Mouse (Mus musculus): ENCODE results near the gene Olfr878. TPM values are rescaled to one million over a fixed set of nuclear protein-coding genes. Genes with fewer than 3 reads are reported as not detected.

Olfr878 gene
- polyA plus RNA-seq (2014; fragmentation: Nextera tagmentation; extraction: Ambion mirVana) = not detected in 2 replicates

DNA sequence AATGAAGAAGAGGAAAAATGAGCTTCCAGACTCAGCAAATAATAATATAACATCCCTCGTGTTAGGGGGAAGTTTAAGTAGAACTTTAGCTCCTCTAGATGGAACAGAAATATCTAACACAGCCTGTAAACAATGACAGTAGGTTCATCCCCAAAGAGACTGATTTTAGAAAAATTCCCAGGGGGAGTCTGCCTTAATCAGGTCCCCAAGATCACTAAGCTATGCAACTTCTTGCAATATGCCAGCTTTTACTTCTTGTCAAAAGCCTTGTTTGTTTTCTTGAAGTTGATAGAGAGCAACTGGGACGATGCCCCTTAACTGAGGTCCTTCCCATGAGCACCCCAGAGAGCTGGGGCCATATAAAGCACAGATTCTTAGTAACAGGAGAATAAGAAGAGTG lies at the start of gene Olfr878:
Gene Olfr878 (plus strand): TSS at position 301 of the 400 bp plus-strand sequence.
- Histone ChIP-seq H3K36me3 (ENCODE audit: control insufficient read depth, insufficient read depth, low read length) (no peaks in the 10 kb centered on the region), H3K9ac (ENCODE audit: low read length) (no peak within 1 kb of the TSS), H3K4me3 (ENCODE audit: low read depth, low read length) (no peak within 1 kb of the TSS), H3K9me3 (ENCODE audit: control insufficient read depth, low read length) (no peaks in the 10 kb centered on the region), H3K4me1 (replicated peaks; ENCODE audit: control insufficient read depth, insufficient read depth, low read length) (no peaks in the 10 kb centered on the region), H3K27ac (ENCODE audit: low read depth) (no peak within 1 kb of the TSS), H3K4me2 (ENCODE audit: low read length) (no peak within 1 kb of the TSS), H3K27me3 (replicated peaks; ENCODE audit: control insufficient read depth, insufficient read depth, low read length) (no peaks in the 10 kb centered on the region)
- ATAC-seq (replicated peaks; ENCODE audit: low FRiP score, low TSS enrichment, low read depth) (no peak), DNase-seq (ENCODE audit: low spot score) (no peak)
- 74% methylated on average over 2 of the region's 2 CpGs for WGBS

- Histone ChIP-seq H3K27ac (ENCODE audit: low read depth) (no peak overlapping the region), H3K9me3 (ENCODE audit: control insufficient read depth, low read length) (no peaks in the 10 kb centered on the region), H3K4me3 (ENCODE audit: low read depth, low read length) (no peak overlapping the region), H3K4me1 (replicated peaks; ENCODE audit: control insufficient read depth, insufficient read depth, low read length) (no peaks in the 10 kb centered on the region), H3K36me3 (ENCODE audit: control insufficient read depth, insufficient read depth, low read length) (no peaks in the 10 kb centered on the region), H3K4me2 (ENCODE audit: low read length) (no peak overlapping the region), H3K27me3 (replicated peaks; ENCODE audit: control insufficient read depth, insufficient read depth, low read length) (no peaks in the 10 kb centered on the region), H3K9ac (ENCODE audit: low read length) (no peak overlapping the region)
- WGBS = 73% methylated on average over 1 of the region's 1 CpGs
- DNase-seq (ENCODE audit: low spot score) = no peak
- ATAC-seq (replicated peaks; ENCODE audit: low FRiP score, low TSS enrichment, low read depth) = no peak
Measured at GRCm38 (mm10) chr9:37870246-37870645, 47.4 kb upstream of the Olfr878 start.

DNA sequence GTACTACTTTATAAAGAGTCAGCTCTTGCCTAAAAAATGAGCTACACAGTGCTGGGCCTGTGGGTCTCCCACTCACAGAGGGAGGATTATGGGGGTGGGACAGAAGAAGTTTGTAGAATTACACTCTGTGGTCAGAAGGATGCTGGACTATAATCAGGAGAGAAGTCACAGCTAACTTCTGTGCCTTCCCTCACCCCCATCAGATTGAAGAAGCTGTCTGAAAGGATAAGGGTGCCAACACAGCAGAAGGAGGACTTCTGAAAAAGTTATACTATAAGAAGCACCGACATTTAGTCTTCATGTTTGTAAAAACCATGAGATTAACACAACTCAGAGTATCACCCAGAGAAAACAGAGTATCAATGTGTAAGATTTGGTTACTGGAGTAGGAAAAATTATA lies 46.5 kb upstream of the Olfr878 start:
- Histone ChIP-seq H3K9me3 (ENCODE audit: control insufficient read depth, low read length) (no peaks in the 10 kb centered on the region), H3K9ac (ENCODE audit: low read length) (no peak overlapping the region), H3K27me3 (replicated peaks; ENCODE audit: control insufficient read depth, insufficient read depth, low read length) (no peaks in the 10 kb centered on the region), H3K4me3 (ENCODE audit: low read depth, low read length) (no peak overlapping the region), H3K4me2 (ENCODE audit: low read length) (no peak overlapping the region), H3K27ac (ENCODE audit: low read depth) (no peak overlapping the region), H3K36me3 (ENCODE audit: control insufficient read depth, insufficient read depth, low read length) (no peaks in the 10 kb centered on the region), H3K4me1 (replicated peaks; ENCODE audit: control insufficient read depth, insufficient read depth, low read length) (no peaks in the 10 kb centered on the region)
- WGBS = 80% methylated on average over 1 of the region's 1 CpGs
- no peak for DNase-seq (ENCODE audit: low spot score)
- ATAC-seq (replicated peaks; ENCODE audit: low FRiP score, low TSS enrichment, low read depth) = no peak

- no peak for ATAC-seq (replicated peaks; ENCODE audit: low FRiP score, low TSS enrichment, low read depth)
- no peaks in the 10 kb centered on the region for H3K9me3 ChIP-seq (ENCODE audit: control insufficient read depth, low read length)
Measured at GRCm38 (mm10) chr9:37871536-37871935, 46.1 kb upstream of the Olfr878 start.

DNA sequence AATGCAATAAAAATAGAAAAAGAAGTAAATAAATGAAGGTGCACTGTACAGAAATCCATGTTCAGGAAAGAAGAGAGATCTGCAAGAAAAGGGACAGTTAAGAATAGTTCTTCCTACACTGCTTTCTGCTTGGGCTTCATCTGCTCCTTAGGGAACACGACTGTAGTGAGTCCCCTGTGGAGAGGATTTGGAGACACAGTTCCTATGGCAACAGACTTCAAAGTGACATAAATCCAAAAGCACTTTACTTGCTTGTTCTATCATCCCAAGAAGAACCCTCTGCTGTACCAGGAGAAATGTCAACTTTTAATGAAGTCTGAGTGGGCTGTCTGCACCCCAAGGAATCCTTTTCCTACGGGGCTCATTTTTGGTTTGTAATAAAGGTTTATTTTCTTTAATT lies 26.7 kb upstream of the Olfr878 start:
- Histone ChIP-seq H3K27me3 (replicated peaks; ENCODE audit: control insufficient read depth, insufficient read depth, low read length) (no peaks in the 10 kb centered on the region), H3K4me3 (ENCODE audit: low read depth, low read length) (no peak overlapping the region), H3K4me1 (replicated peaks; ENCODE audit: control insufficient read depth, insufficient read depth, low read length) (no peaks in the 10 kb centered on the region), H3K9ac (ENCODE audit: low read length) (no peak overlapping the region), H3K27ac (ENCODE audit: low read depth) (no peak overlapping the region), H3K4me2 (ENCODE audit: low read length) (no peak overlapping the region), H3K36me3 (ENCODE audit: control insufficient read depth, insufficient read depth, low read length) (no peaks in the 10 kb centered on the region), H3K9me3 (ENCODE audit: control insufficient read depth, low read length) (no peaks in the 10 kb centered on the region)
- DNase-seq (ENCODE audit: low spot score) (no peak), ATAC-seq (replicated peaks; ENCODE audit: low FRiP score, low TSS enrichment, low read depth) (no peak)
- WGBS = 37% methylated on average over 2 of the region's 2 CpGs

More at GRCm38 (mm10) chr9:37871536-37871935, 46.1 kb upstream of the Olfr878 start:
- H3K27me3 ChIP-seq (replicated peaks; ENCODE audit: control insufficient read depth, insufficient read depth, low read length) = no peaks in the 10 kb centered on the region
- H3K4me1 ChIP-seq (replicated peaks; ENCODE audit: control insufficient read depth, insufficient read depth, low read length) = no peaks in the 10 kb centered on the region
- no peak overlapping the region for H3K9ac ChIP-seq (ENCODE audit: low read length)
- no peak for DNase-seq (ENCODE audit: low spot score)
- 63% methylated on average over 1 of the region's 1 CpGs for WGBS
- no peak overlapping the region for H3K4me2 ChIP-seq (ENCODE audit: low read length)
- no peak overlapping the region for H3K4me3 ChIP-seq (ENCODE audit: low read depth, low read length)
- H3K27ac ChIP-seq (ENCODE audit: low read depth) = no peak overlapping the region
- H3K36me3 ChIP-seq (ENCODE audit: control insufficient read depth, insufficient read depth, low read length) = no peaks in the 10 kb centered on the region

DNA sequence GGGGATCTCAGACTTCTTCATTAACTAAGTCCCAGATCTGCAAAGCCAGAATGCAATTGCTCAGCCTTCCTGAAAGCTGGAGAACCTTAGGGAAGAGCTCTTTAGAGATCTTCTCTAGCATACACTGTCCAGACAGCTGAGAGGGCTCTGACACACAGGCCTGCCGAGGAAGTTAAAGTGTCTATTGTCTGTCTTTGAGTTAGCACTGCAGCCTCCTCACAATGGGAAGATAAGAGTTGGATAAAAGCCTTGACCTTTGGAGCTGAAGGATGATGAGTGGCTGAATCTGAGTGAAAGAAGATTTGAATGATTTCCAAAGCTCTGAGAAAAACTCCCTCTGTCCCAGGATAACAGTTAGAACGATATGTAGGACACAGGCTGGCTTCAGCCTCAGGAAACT lies 21.0 kb upstream of the Olfr878 start, which contains the start of gene Olfr145:
Gene Olfr145 (plus strand): TSS at position 64 of the 400 bp plus-strand sequence.
- Histone ChIP-seq H3K4me1 (replicated peaks; ENCODE audit: control insufficient read depth, insufficient read depth, low read length) (no peaks in the 10 kb centered on the region), H3K4me2 (ENCODE audit: low read length) (no peak within 1 kb of the TSS), H3K27me3 (replicated peaks; ENCODE audit: control insufficient read depth, insufficient read depth, low read length) (no peaks in the 10 kb centered on the region), H3K36me3 (ENCODE audit: control insufficient read depth, insufficient read depth, low read length) (no peaks in the 10 kb centered on the region), H3K9me3 (ENCODE audit: control insufficient read depth, low read length) (no peaks in the 10 kb centered on the region), H3K9ac (ENCODE audit: low read length) (no peak within 1 kb of the TSS), H3K27ac (ENCODE audit: low read depth) (no peak within 1 kb of the TSS), H3K4me3 (ENCODE audit: low read depth, low read length) (no peak within 1 kb of the TSS)
- DNase-seq (ENCODE audit: low spot score) (no peak), ATAC-seq (replicated peaks; ENCODE audit: low FRiP score, low TSS enrichment, low read depth) (no peak)
- WGBS = 38% methylated on average over 2 of the region's 2 CpGs

DNA sequence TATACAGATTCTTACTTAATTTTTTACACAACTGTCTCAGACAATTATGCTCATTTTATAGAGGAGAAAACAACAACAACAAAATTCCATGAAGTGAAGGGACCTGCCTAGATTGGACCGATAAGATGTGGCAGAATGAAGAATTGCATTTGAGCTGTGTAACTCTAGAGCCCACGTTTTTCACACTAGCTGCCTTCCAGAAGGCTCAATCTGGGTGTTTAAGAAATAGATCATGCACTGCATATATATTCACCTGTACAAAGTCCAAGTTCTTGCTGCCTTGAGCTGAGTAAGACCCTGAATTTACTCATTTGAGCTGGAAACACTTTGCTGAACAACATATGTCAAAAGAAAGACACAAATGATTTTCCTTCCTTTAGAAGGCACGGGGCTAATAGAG lies 12.1 kb upstream of the Olfr878 start:
- no peak for DNase-seq (ENCODE audit: low spot score)
- WGBS = 63% methylated on average over 3 of the region's 3 CpGs
- H3K36me3 ChIP-seq (ENCODE audit: control insufficient read depth, insufficient read depth, low read length) = no peaks in the 10 kb centered on the region
- no peak overlapping the region for H3K9ac ChIP-seq (ENCODE audit: low read length)
- no peaks in the 10 kb centered on the region for H3K27me3 ChIP-seq (replicated peaks; ENCODE audit: control insufficient read depth, insufficient read depth, low read length)
- H3K4me1 ChIP-seq (replicated peaks; ENCODE audit: control insufficient read depth, insufficient read depth, low read length) = no peaks in the 10 kb centered on the region
- no peak overlapping the region for H3K4me3 ChIP-seq (ENCODE audit: low read depth, low read length)
- H3K9me3 ChIP-seq (ENCODE audit: control insufficient read depth, low read length) = no peaks in the 10 kb centered on the region
- H3K27ac ChIP-seq (ENCODE audit: low read depth) = no peak overlapping the region
- no peak overlapping the region for H3K4me2 ChIP-seq (ENCODE audit: low read length)
- no peak for ATAC-seq (replicated peaks; ENCODE audit: low FRiP score, low TSS enrichment, low read depth)

DNA sequence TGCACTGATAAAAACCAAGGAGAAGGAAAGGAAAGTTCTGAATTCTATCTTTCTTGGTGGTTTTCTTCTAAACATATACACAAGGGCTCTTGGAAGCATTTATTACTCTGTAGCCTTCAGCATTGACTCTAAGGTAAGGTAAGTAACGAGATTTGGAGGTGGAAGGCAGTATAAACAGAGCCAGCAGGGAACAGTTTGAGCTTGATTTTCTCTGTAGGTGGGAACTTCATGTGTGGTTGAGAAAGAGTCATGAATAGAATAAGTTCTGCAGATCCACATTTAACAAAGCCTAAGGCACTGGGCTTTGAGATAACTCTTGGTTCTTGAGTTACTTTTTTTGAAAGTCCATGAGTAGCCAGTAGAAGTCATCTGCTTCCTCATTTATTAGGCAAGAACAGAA lies 378 bp downstream of the Olfr878 start:
- 65% methylated on average over 1 of the region's 1 CpGs for WGBS

DNA sequence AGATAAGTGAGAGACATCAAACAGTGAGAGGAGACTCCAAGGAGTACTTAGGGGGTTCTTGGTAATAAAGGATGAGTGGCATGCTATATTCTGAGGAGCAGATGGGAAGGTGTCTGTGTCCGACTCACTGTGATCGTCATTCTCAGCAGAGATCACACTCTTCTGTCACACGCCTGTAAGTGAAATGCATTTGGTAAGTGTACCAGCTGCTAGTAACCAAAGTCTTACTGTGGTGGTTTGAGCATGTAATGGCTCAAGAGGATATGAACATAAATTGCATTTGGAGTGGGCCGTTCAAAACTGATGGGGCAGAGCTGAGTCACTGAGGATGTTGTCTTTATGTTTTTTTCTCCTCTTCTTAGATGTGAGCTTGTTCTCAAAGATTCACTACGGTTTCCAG lies 6.6 kb downstream of the Olfr878 start:
- H3K4me1 ChIP-seq (replicated peaks; ENCODE audit: control insufficient read depth, insufficient read depth, low read length) = no peaks in the 10 kb centered on the region
- no peak overlapping the region for H3K27ac ChIP-seq (ENCODE audit: low read depth)
- H3K9me3 ChIP-seq (ENCODE audit: control insufficient read depth, low read length) = no peaks in the 10 kb centered on the region
- no peak overlapping the region for H3K4me2 ChIP-seq (ENCODE audit: low read length)
- H3K9ac ChIP-seq (ENCODE audit: low read length) = no peak overlapping the region
- WGBS = 80% methylated on average over 5 of the region's 5 CpGs
- no peaks in the 10 kb centered on the region for H3K27me3 ChIP-seq (replicated peaks; ENCODE audit: control insufficient read depth, insufficient read depth, low read length)
- H3K4me3 ChIP-seq (ENCODE audit: low read depth, low read length) = no peak overlapping the region
- DNase-seq (ENCODE audit: low spot score) = no peak
- no peak for ATAC-seq (replicated peaks; ENCODE audit: low FRiP score, low TSS enrichment, low read depth)
- H3K36me3 ChIP-seq (ENCODE audit: control insufficient read depth, insufficient read depth, low read length) = no peaks in the 10 kb centered on the region

More for the DNA sequence above, 378 bp downstream of the Olfr878 start:
- no peak overlapping the region for H3K4me3 ChIP-seq (ENCODE audit: low read depth, low read length)
- no peaks in the 10 kb centered on the region for H3K9me3 ChIP-seq (ENCODE audit: control insufficient read depth, low read length)
- ATAC-seq (replicated peaks; ENCODE audit: low FRiP score, low TSS enrichment, low read depth) = no peak
- DNase-seq (ENCODE audit: low spot score) = no peak
- H3K27me3 ChIP-seq (replicated peaks; ENCODE audit: control insufficient read depth, insufficient read depth, low read length) = no peaks in the 10 kb centered on the region
- H3K36me3 ChIP-seq (ENCODE audit: control insufficient read depth, insufficient read depth, low read length) = no peaks in the 10 kb centered on the region
- H3K9ac ChIP-seq (ENCODE audit: low read length) = no peak overlapping the region
- H3K4me1 ChIP-seq (replicated peaks; ENCODE audit: control insufficient read depth, insufficient read depth, low read length) = no peaks in the 10 kb centered on the region
- H3K27ac ChIP-seq (ENCODE audit: low read depth) = no peak overlapping the region
- H3K4me2 ChIP-seq (ENCODE audit: low read length) = no peak overlapping the region

All from intestine, embryonic 14.5 days (tissue).